Mouse (Mus musculus): ENCODE measurements around the gene Krt77.

The Krt77 gene

GRCm38 (mm10) chr15:101829441-101829840, 40.1 kb downstream of the Krt77 start:
- no peak for DNase-seq

GRCm38 (mm10) chr15:101821786-101822185, 47.7 kb downstream of the Krt77 start:
- no peak for DNase-seq

GRCm38 (mm10) chr15:101817875-101818274, 51.6 kb downstream of the Krt77 start, which contains the start of gene Krt2:
Gene Krt2, minus strand, starts transcription at chr15:101818169.
- no peak for DNase-seq
